Mouse (Mus musculus) forebrain, postnatal 0 days (tissue): Measurements from ENCODE around the gene Fgr. TPM values are rescaled to one million over a fixed set of nuclear protein-coding genes. Genes with fewer than 3 reads are reported as not detected.

ENCODE experiments used
- ATAC-seq: fragments of 200-750 bp; cut with Nextera tagmentation; 2 replicates; pipeline ENCODE4 v1.8.0; 2017; ENCODE audit warnings: mild to moderate bottlenecking, moderate library complexity
- DNase-seq: peaks from one replicate; pipeline ENCODE4 v3.0.0-alpha.2; 2015
- H3K27ac ChIP-seq: fragments of 300-500 bp; sonication (generic); 2 replicates; pipeline ENCODE4 v1.5.1; 2014; ENCODE audit warnings: low read depth, mild to moderate bottlenecking, antibody characterized with exemption, low read length, moderate library complexity, mixed read lengths
- H3K27me3 ChIP-seq: fragments of 300-500 bp; sonication (generic); 2 replicates; pipeline ENCODE4 v1.6.1; 2014; ENCODE audit warnings: mild to moderate bottlenecking, low read length, mixed read lengths; ENCODE audit not compliant: insufficient read depth
- H3K36me3 ChIP-seq: fragments of 300-500 bp; sonication (generic); 2 replicates; pipeline ENCODE4 v1.6.1; 2014; ENCODE audit warnings: mild to moderate bottlenecking, moderate library complexity; ENCODE audit not compliant: insufficient read depth
- H3K4me1 ChIP-seq: fragments of 300-500 bp; sonication (generic); 2 replicates; pipeline ENCODE4 v1.6.1; 2014; ENCODE audit warnings: antibody characterized with exemption; ENCODE audit not compliant: insufficient read depth
- H3K4me2 ChIP-seq: fragments of 300-500 bp; sonication (generic); 2 replicates; pipeline ENCODE4 v1.6.1; 2014; ENCODE audit warnings: low read depth, mild to moderate bottlenecking, moderate library complexity
- H3K4me3 ChIP-seq: fragments of 300-500 bp; sonication (generic); 2 replicates; pipeline ENCODE4 v1.5.1; 2014; ENCODE audit warnings: low read depth, low read length, mixed read lengths
- H3K9ac ChIP-seq: fragments of 300-500 bp; sonication (generic); 2 replicates; pipeline ENCODE4 v1.6.1; 2014; ENCODE audit warnings: mild to moderate bottlenecking
- H3K9me3 ChIP-seq: fragments of 300-500 bp; sonication (generic); 2 replicates; pipeline ENCODE4 v1.6.1; 2016; ENCODE audit warnings: low read length
- CTCF ChIP-seq: sonication (generic); IDR thresholded peaks from 2 replicates; pipeline ENCODE4 v1.5.1; 2016; ENCODE audit warnings: antibody characterized with exemption, control low read depth, low read depth
- WGBS: fragments of 180-500 bp; shearing (Covaris S2); extraction: QIAGEN DNeasy Blood & Tissue Kit; methylation state at CpG from one replicate; pipeline ENCODE4 v1.1.7; 2014; 5-methylcytosine and 5-hydroxymethylcytosine counted together
- polyA plus RNA-seq: library from polyadenylated mRNA; unstranded; fragments of >200 nt; fragmentation: Nextera tagmentation; extraction: Ambion mirVana; gene quantifications from 2 replicates; pipeline ENCODE4 v1.2.1, GENCODE M21; 2015
- total RNA-seq: library from RNA; depleted of rRNA; stranded (reverse); fragments of >200 nt; gene quantifications from 2 replicates; pipeline ENCODE4 v1.2.3, GENCODE M21; 2014

Gene Fgr
- total and polyA plus RNA-seq, 2 experiments from 2014 or later, result 0.06 TPM; not detected in 1

DNA sequence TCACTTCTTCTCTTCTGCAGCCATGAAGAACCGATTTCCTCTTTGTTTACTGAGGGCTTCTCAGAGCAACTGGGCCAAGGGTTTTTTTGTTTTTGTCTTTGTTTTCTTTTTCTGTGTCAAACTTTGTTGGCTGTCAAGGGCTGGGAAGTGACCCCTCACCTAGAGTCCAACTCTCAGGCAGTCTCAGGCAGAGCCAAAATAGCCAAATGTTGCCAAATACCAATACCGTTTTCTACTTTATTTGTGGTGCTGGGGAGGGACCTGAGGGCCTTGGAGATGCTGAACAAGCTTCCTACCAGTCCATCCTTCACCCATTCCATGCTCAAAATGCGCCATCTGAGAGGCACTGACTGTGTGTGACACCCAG lies 14.2 kb upstream of the Fgr start:
- peak overlapping the region; percentile 71 for H3K27ac ChIP-seq
- H3K27me3 ChIP-seq, result no peaks in the 10 kb centered on the region
- 45% methylated on average over 3 of the region's 3 CpGs for WGBS
- H3K4me1 ChIP-seq, result no peaks in the 10 kb centered on the region
- H3K9ac ChIP-seq, result no peak overlapping the region
- ATAC-seq, result no peak
- DNase-seq, result no peak
- no peak overlapping the region for H3K4me2 ChIP-seq
- no peak overlapping the region for H3K4me3 ChIP-seq
- no peaks in the 10 kb centered on the region for H3K36me3 ChIP-seq
- no peak for TF ChIP-seq CTCF
- no peaks in the 10 kb centered on the region for H3K9me3 ChIP-seq

DNA sequence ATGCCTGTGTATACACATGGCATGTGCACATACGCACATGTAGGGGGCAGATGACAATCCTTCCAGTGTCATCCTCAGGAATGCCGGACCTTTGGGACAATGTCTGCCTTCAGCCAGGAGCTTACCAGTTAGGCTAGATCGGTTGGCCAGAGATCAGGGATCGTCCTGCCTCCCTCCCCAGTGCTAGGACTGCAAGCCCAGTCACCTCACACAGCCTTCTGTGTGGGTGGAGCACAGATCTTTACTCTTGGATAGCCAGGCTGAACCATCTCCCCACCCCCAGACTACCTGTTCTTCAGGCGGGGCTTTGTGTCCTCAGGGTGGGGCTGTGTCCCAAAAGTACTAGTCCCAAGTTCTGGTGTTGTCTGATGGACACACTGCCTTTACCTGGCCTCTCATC lies 13.6 kb upstream of the Fgr start:
- TF ChIP-seq CTCF, result no peak
- Histone ChIP-seq H3K9ac (no peak overlapping the region), H3K9me3 (no peaks in the 10 kb centered on the region), H3K27me3 (no peaks in the 10 kb centered on the region), H3K4me3 (no peak overlapping the region), H3K4me2 (no peak overlapping the region), H3K36me3 (no peaks in the 10 kb centered on the region), H3K27ac (no peak overlapping the region), H3K4me1 (no peaks in the 10 kb centered on the region)
- DNase-seq (no peak), ATAC-seq (no peak)
- 72% methylated on average over 5 of the region's 5 CpGs for WGBS

DNA sequence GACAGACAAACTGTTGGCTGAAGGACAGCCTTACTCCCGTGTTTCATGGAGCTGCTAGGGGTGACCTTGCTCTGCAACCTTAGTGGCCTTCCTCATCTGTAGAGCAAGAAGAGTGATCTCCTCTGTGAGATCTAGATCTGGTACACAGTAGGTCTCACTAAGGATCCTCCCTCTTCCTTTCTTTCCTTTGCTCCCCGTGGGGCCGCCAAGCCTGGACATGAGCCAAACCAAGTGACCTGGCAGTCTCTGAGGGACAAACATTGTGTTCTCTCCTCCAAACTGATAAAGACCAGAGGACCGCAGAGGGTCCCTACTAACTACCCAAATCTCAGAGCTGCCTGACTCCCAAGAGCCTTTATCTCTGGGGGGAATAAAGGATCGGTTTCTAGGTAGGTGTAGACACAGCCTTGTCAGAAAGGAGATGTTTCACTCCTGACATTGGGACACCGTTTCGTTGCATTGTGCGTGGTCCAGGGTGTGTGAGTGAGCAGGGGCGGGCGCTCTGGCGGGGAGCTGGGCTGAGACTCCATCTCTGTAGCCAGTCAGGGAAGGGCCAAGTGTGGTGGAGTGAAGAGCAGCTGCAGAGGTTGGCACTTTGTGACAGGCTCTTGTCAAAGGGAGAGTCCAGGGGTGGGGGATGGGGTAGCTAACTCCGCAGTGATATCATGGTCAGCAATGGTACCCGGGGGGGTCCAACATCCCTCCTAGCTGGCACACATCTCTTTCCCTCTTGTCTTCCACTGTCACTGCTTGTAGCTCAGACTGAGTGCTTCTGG lies 12.8 kb upstream of the Fgr start:
- ATAC-seq (0 out of 2 replicates have a peak, but pooled peaks have one; percentile 23), DNase-seq (no peak)
- no peak overlapping the region for H3K9ac ChIP-seq
- H3K27ac ChIP-seq, result no peak overlapping the region
- TF ChIP-seq CTCF, result no peak
- no peak overlapping the region for H3K4me3 ChIP-seq
- 59% methylated on average over 13 of the region's 13 CpGs for WGBS
- no peaks in the 10 kb centered on the region for H3K4me1 ChIP-seq
- no peaks in the 10 kb centered on the region for H3K27me3 ChIP-seq
- no peak overlapping the region for H3K4me2 ChIP-seq
- H3K36me3 ChIP-seq, result no peaks in the 10 kb centered on the region
- no peaks in the 10 kb centered on the region for H3K9me3 ChIP-seq

DNA sequence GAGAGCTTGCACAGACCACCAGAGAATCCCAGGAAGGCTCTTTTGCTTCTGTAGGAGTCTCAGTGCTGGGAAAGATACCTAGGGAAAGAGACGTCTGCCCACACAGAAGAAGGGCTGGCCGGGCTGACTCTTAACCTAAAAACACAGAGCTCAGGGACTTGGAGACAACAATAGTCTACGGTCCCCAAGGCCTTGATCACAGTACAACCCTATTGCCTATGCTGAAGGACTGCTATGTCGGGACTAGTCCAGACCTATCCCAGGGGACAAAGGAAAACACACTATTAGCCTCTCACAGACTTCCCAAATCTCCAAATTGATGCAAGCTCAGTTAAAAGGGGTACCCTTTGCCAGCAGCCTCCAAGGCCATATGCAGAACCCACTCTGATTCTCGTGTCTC lies 12.0 kb upstream of the Fgr start:
- no peaks in the 10 kb centered on the region for H3K9me3 ChIP-seq
- H3K4me3 ChIP-seq, result no peak overlapping the region
- TF ChIP-seq CTCF, result no peak
- H3K4me2 ChIP-seq, result no peak overlapping the region
- no peaks in the 10 kb centered on the region for H3K36me3 ChIP-seq
- H3K4me1 ChIP-seq, result no peaks in the 10 kb centered on the region
- H3K27me3 ChIP-seq, result no peaks in the 10 kb centered on the region
- DNase-seq, result no peak
- no peak overlapping the region for H3K9ac ChIP-seq
- no peak overlapping the region for H3K27ac ChIP-seq
- 75% methylated on average over 5 of the region's 5 CpGs for WGBS
- ATAC-seq, result no peak

DNA sequence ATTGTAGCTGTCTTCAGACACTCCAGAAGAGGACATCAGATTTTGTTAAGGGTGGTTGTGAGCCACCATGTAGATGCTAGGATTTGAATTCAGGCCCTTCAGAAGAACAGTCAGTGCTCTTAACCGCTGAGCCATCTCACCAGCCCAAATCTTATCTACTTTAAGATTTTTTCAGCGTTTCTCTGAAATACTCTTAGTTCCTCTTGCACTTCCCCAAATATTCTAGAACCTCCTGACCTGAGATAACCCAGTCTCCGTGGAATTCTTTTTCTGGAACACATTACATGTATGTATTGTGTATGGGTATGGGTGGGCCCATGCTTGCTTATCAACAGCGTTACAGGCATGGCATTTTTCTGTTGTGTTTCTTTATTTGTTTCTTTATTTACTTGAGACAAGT lies 11.3 kb upstream of the Fgr start:
- no peak overlapping the region for H3K4me3 ChIP-seq
- 97% methylated on average over 4 of the region's 4 CpGs for WGBS
- no peaks in the 10 kb centered on the region for H3K27me3 ChIP-seq
- ATAC-seq (no peak), DNase-seq (no peak)
- H3K4me1 ChIP-seq, result no peaks in the 10 kb centered on the region
- H3K36me3 ChIP-seq, result no peaks in the 10 kb centered on the region
- H3K27ac ChIP-seq, result no peak overlapping the region
- no peaks in the 10 kb centered on the region for H3K9me3 ChIP-seq
- no peak overlapping the region for H3K4me2 ChIP-seq
- no peak overlapping the region for H3K9ac ChIP-seq
- TF ChIP-seq CTCF, result no peak

DNA sequence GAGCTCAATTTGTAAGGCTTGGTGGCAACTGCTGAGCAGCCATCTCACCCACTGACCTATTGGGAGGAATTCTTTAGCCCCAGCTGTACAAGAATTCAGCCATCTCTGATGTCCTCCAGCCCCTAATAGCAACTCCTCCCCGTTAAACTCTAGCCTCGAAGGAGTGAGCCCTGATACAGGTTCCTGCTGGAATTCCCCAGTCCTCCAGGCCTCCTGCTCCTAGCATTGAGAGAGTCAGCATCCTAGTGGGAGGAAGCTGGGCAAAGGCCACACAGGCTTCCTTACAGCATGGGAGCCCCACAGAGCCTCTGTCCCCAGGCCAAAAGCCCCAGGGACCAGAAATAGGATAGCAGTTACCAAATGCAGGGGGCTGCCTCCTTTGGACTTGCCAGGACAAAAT lies 10.5 kb upstream of the Fgr start:
- WGBS, result 18% methylated on average over 2 of the region's 2 CpGs
- TF ChIP-seq CTCF, result no peak

DNA sequence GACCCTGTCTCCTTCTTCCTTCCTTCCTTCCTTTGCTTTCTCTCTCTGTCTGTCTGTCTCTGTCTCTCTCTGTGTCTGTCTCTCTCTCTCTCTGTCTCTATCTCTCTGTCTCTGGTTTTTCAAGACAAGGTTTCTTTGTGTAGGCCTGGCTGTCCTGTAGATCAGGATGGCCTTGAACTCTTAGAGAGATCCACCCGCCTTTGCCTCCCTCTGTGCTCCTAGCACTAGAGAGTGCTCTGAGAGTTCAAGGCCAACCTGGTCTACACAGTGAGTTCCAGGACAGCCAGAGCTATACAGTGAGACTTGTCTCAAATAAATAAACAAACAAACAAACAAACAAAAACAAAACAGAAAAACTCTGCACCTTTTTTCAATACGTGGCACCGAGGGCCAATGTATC lies 9.8 kb upstream of the Fgr start:
- TF ChIP-seq CTCF, result no peak
- no peaks in the 10 kb centered on the region for H3K27me3 ChIP-seq
- no peaks in the 10 kb centered on the region for H3K36me3 ChIP-seq
- H3K4me1 ChIP-seq, result no peaks in the 10 kb centered on the region
- H3K9me3 ChIP-seq, result no peaks in the 10 kb centered on the region
- ATAC-seq, result no peak
- 33% methylated on average over 3 of the region's 3 CpGs for WGBS
- no peak overlapping the region for H3K9ac ChIP-seq
- no peak overlapping the region for H3K4me2 ChIP-seq
- no peak overlapping the region for H3K27ac ChIP-seq
- H3K4me3 ChIP-seq, result no peak overlapping the region
- no peak for DNase-seq

More for the DNA sequence above, 10.5 kb upstream of the Fgr start:
- ATAC-seq (no peak), DNase-seq (no peak)
- Histone ChIP-seq H3K4me3 (no peak overlapping the region), H3K36me3 (no peaks in the 10 kb centered on the region), H3K27ac (no peak overlapping the region), H3K4me1 (no peaks in the 10 kb centered on the region), H3K27me3 (no peaks in the 10 kb centered on the region), H3K9ac (no peak overlapping the region), H3K9me3 (no peaks in the 10 kb centered on the region), H3K4me2 (no peak overlapping the region)
